Mouse (Mus musculus): Measurements from ENCODE around the gene Gm28778. TPM values are rescaled to one million over a fixed set of nuclear protein-coding genes. Genes with fewer than 3 reads are reported as not detected.
"Not testable (repeated sequence)": the region's sequence is repeated elsewhere in the genome, so short reads cannot be mapped to it uniquely, and the experiment has no call there.

Gm28778 gene
- total and polyA plus RNA-seq, 3 experiments, result 2.0 TPM; not detected in 2

DNA sequence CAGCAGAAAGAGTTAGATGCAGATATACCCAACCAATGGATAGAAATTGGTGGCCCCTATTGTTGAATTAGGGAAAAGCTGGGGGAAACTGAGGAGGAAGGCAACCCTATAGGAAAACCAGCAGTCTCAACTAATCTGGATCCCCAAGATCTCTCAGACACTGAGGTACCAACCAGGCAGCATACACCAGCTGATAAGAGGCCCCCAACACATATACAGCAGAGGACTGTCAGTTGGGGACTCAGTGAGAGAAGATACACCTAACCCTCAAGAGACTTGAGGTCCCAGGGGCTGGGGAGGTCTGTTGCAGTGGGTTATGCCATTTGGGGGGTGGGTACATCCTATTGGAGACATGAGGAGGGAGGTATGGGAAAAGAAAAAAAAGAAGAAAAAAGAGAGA lies 38.6 kb downstream of the Gm28778 start:
- H3K36me3 ChIP-seq (ENCODE audit: control insufficient read depth in 1 of 2, insufficient read depth in 2 of 2, low read length in 2 of 2), result no peaks in the 10 kb centered on the region
- no peaks in the 10 kb centered on the region; a peak in 1 of 4 replicates for H3K4me1 ChIP-seq (ENCODE audit: control insufficient read depth in 1 of 2, insufficient read depth in 2 of 2, low read length in 2 of 2)
- TF ChIP-seq MXI1 (IDR thresholded peaks at IDR 0.05; ENCODE audit: low read depth, low read length) (no peak), RAD21 (IDR thresholded peaks at IDR 0.05; ENCODE audit: low read depth, low read length) (no peak), USF1 (IDR thresholded peaks at IDR 0.05; ENCODE audit: low read depth, low read length) (no peak), KAT2A (conservative IDR thresholded peaks at IDR 0.05; ENCODE audit: low read depth, low read length) (no peak), ETS1 (IDR thresholded peaks at IDR 0.05; ENCODE audit: low read depth, low read length) (no peak), CTCF (IDR thresholded peaks at IDR 0.05 in 2 of 3, conservative IDR thresholded peaks at IDR 0.05 in 1 of 3; ENCODE audit: control insufficient read depth in 1 of 3, insufficient read depth in 1 of 3, low read depth in 2 of 3, low read length in 3 of 3, poor library complexity in 1 of 3, severe bottlenecking in 1 of 3) (no peak), TAL1 (IDR thresholded peaks at IDR 0.05; ENCODE audit: low read length) (no peak), ZMIZ1 (IDR thresholded peaks at IDR 0.05; ENCODE audit: low read depth, low read length) (no peak), NELFE (IDR thresholded peaks at IDR 0.05; ENCODE audit: low read depth, low read length) (no peak), SMC3 (IDR thresholded peaks at IDR 0.05; ENCODE audit: low read depth, low read length) (no peak), NRF1 (IDR thresholded peaks at IDR 0.05; ENCODE audit: insufficient read depth, low read depth, low read length, poor library complexity, severe bottlenecking) (no peak), TBP (IDR thresholded peaks at IDR 0.05; ENCODE audit: low read depth, low read length) (no peak), MYC (IDR thresholded peaks at IDR 0.05; ENCODE audit: low read depth, low read length) (no peak)
- no peak overlapping the region for H3K9ac ChIP-seq (ENCODE audit: control insufficient read depth, low read depth, low read length, poor library complexity, severe bottlenecking)
- H3K4me3 ChIP-seq (ENCODE audit: control insufficient read depth in 1 of 2, insufficient read depth in 1 of 2, low read depth in 2 of 2, low read length in 2 of 2), result no peak overlapping the region
- DNase-seq (ENCODE audit: low read depth, low spot score), result no peak
- H3K27me3 ChIP-seq (ENCODE audit: control insufficient read depth in 1 of 2, insufficient read depth in 2 of 2, low read length in 2 of 2), result no peaks in the 10 kb centered on the region
- H3K79me2 ChIP-seq (ENCODE audit: control insufficient read depth, insufficient read depth, low read length, poor library complexity), result no peaks in the 10 kb centered on the region
- no peaks in the 10 kb centered on the region for H3K9me3 ChIP-seq (replicated peaks; ENCODE audit: insufficient read depth, low read length)
- H3K27ac ChIP-seq (ENCODE audit: control insufficient read depth, low read depth, low read length), result no peak overlapping the region

- not testable (repeated sequence) for H3K36me3 ChIP-seq (ENCODE audit: control insufficient read depth in 1 of 2, insufficient read depth in 2 of 2, low read length in 2 of 2); DNase-seq (ENCODE audit: low read depth, low spot score); H3K27ac ChIP-seq (ENCODE audit: control insufficient read depth, low read depth, low read length); H3K79me2 ChIP-seq (ENCODE audit: control insufficient read depth, insufficient read depth, low read length, poor library complexity); H3K27me3 ChIP-seq (ENCODE audit: control insufficient read depth in 1 of 2, insufficient read depth in 2 of 2, low read length in 2 of 2); H3K9ac ChIP-seq (ENCODE audit: control insufficient read depth, low read depth, low read length, poor library complexity, severe bottlenecking); H3K4me1 ChIP-seq (ENCODE audit: control insufficient read depth in 1 of 2, insufficient read depth in 2 of 2, low read length in 2 of 2); H3K4me3 ChIP-seq (ENCODE audit: control insufficient read depth in 1 of 2, insufficient read depth in 1 of 2, low read depth in 2 of 2, low read length in 2 of 2); H3K9me3 ChIP-seq (replicated peaks; ENCODE audit: insufficient read depth, low read length)
Observed at GRCm38 (mm10) chr1:53337403-53337802, 40.5 kb downstream of the Gm28778 start.

DNA sequence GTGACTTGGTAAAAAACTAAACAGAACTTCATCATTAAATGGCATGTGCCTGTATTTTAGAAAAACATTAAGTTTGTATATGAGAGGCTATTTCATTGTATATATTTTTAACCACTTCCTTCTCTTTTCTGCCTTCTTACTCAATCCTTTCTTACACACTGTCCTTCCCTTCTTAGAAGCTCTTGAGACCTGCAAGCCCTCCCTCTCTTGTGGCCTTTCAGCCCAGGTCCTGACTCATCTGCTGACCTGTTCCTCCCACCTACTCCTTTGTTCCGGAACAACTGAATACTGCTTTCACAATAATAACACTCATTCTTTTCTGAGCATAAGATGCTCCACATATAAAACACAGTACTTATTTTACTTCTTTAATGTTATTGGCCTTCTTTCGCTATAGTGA lies 44.2 kb downstream of the Gm28778 start:
- Histone ChIP-seq H3K9me3 (replicated peaks; ENCODE audit: insufficient read depth, low read length) (no peaks in the 10 kb centered on the region), H3K27ac (ENCODE audit: control insufficient read depth, low read depth, low read length) (no peak overlapping the region), H3K79me2 (ENCODE audit: control insufficient read depth, insufficient read depth, low read length, poor library complexity) (no peaks in the 10 kb centered on the region), H3K36me3 (ENCODE audit: control insufficient read depth in 1 of 2, insufficient read depth in 2 of 2, low read length in 2 of 2) (no peaks in the 10 kb centered on the region; a peak in 1 of 4 replicates), H3K4me3 (ENCODE audit: control insufficient read depth in 1 of 2, insufficient read depth in 1 of 2, low read depth in 2 of 2, low read length in 2 of 2) (no peak overlapping the region), H3K9ac (ENCODE audit: control insufficient read depth, low read depth, low read length, poor library complexity, severe bottlenecking) (no peak overlapping the region), H3K27me3 (ENCODE audit: control insufficient read depth in 1 of 2, insufficient read depth in 2 of 2, low read length in 2 of 2) (no peaks in the 10 kb centered on the region), H3K4me1 (ENCODE audit: control insufficient read depth in 1 of 2, insufficient read depth in 2 of 2, low read length in 2 of 2) (no peaks in the 10 kb centered on the region; a peak in 1 of 4 replicates)
- no peak for DNase-seq (ENCODE audit: low read depth, low spot score)
- TF ChIP-seq TAL1 (IDR thresholded peaks at IDR 0.05; ENCODE audit: low read length) (no peak), ZKSCAN1 (IDR thresholded peaks at IDR 0.05; ENCODE audit: low read depth, low read length) (no peak)

Data from MEL (cell line).